Mouse (Mus musculus) CH12.LX (cell line): Measurements from ENCODE around the gene Tmem100.

ENCODE experiments used
- CTCF ChIP-seq, 2 experiments: IDR thresholded peaks in 1 of 2; conservative IDR thresholded peaks in 1 of 2; 2 replicates each; pipeline ENCODE4 v1.5.1; 2011 to 2012; ENCODE audit warnings: low read depth in 2 of 2, low read length in 2 of 2, improper control_type of control experiment in 1 of 2, inconsistent platforms in 1 of 2, mild to moderate bottlenecking in 1 of 2, moderate library complexity in 1 of 2
- E2F4 ChIP-seq: IDR thresholded peaks from 2 replicates; pipeline ENCODE4 v1.6.1; 2011; ENCODE audit warnings: low read depth, low read length, improper control_type of control experiment; ENCODE audit not compliant: insufficient replicate concordance
- EP300 ChIP-seq: IDR thresholded peaks from 2 replicates; pipeline ENCODE4 v1.6.1; 2011; ENCODE audit warnings: low read length, improper control_type of control experiment
- HCFC1 ChIP-seq: IDR thresholded peaks from 2 replicates; pipeline ENCODE4 v1.6.1; 2012; ENCODE audit warnings: low read depth, mild to moderate bottlenecking, inconsistent platforms, low read length, improper control_type of control experiment
- POLR2A ChIP-seq: IDR thresholded peaks from 2 replicates; pipeline ENCODE4 v1.6.1; 2011; ENCODE audit warnings: low read depth, mild to moderate bottlenecking, improper control_type of control experiment, low read length

DNA sequence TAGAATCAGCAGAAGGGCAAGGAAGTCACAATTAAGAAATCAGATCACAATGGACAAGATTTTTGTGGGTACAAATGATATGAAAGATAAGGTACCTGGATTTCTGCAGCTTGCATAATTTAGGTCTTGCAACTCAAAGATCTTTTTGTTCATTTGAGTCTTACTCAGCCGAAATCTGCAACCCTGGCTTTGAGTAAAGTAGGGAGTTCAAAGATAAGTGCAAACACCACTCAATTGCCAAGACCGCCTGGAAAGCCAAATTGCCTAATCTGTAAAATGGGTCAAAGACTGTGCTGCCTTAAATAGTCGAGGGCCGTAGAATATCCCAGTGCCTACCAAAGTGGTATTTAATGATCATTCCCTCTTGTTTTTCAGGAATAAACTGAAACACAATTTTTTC is 26.8 kb upstream of the Tmem100 start:
- TF ChIP-seq CTCF (conservative IDR thresholded peaks at IDR 0.05 in 1 of 2, IDR thresholded peaks at IDR 0.05 in 1 of 2; ENCODE audit: low read depth in 2 of 2, low read length in 2 of 2) (no peak), E2F4 (no peak), EP300 (no peak), HCFC1 (no peak), POLR2A (no peak)
